Mouse (Mus musculus) hindbrain, postnatal 0 days (tissue): ENCODE results near the gene Pemt. TPM values are rescaled to one million over a fixed set of nuclear protein-coding genes. Genes with fewer than 3 reads are reported as not detected.
"Not testable (repeated sequence)": the region's sequence is repeated elsewhere in the genome, so short reads cannot be mapped to it uniquely, and the experiment has no call there.

Source experiments
- ATAC-seq: fragments of 200-750 bp; cut with Nextera tagmentation; 2 replicates; pipeline ENCODE4 v1.8.0; 2017; ENCODE audit warnings: mild to moderate bottlenecking, moderate TSS enrichment, moderate library complexity
- DNase-seq: peaks from one replicate; pipeline ENCODE4 v3.0.0-alpha.2; 2015; ENCODE audit warnings: low spot score
- H3K27ac ChIP-seq: fragments of 300-500 bp; sonication (generic); 2 replicates; pipeline ENCODE4 v1.5.1; 2014; ENCODE audit warnings: mild to moderate bottlenecking
- H3K27me3 ChIP-seq: fragments of 300-500 bp; sonication (generic); 2 replicates; pipeline ENCODE4 v1.6.1; 2014; ENCODE audit warnings: low read length, mixed read lengths; ENCODE audit not compliant: insufficient read depth
- H3K36me3 ChIP-seq: fragments of 300-500 bp; sonication (generic); 2 replicates; pipeline ENCODE4 v1.6.1; 2014; ENCODE audit warnings: low read length, mixed read lengths; ENCODE audit not compliant: insufficient read depth
- H3K4me1 ChIP-seq: fragments of 300-500 bp; sonication (generic); 2 replicates; pipeline ENCODE4 v1.6.1; 2014; ENCODE audit warnings: antibody characterized with exemption, low read length, mixed read lengths; ENCODE audit not compliant: insufficient read depth
- H3K4me2 ChIP-seq: fragments of 300-500 bp; sonication (generic); 2 replicates; pipeline ENCODE4 v1.6.1; 2014; ENCODE audit warnings: low read depth, mild to moderate bottlenecking, low read length, moderate library complexity, mixed read lengths
- H3K4me3 ChIP-seq: fragments of 300-500 bp; sonication (generic); 2 replicates; pipeline ENCODE4 v1.5.1; 2014; ENCODE audit warnings: low read length
- H3K9ac ChIP-seq: fragments of 300-500 bp; sonication (generic); replicated peaks from 2 replicates; pipeline ENCODE4 v1.6.1; 2014; ENCODE audit warnings: mild to moderate bottlenecking, low read length, moderate library complexity, mixed read lengths
- H3K9me3 ChIP-seq: fragments of 300-500 bp; sonication (generic); 2 replicates; pipeline ENCODE4 v1.6.1; 2016; ENCODE audit warnings: low read length, mixed read lengths
- CTCF ChIP-seq: IDR thresholded peaks from 2 replicates; pipeline ENCODE4 v1.5.1; 2016; ENCODE audit warnings: antibody characterized with exemption, control low read depth, low read depth
- WGBS: fragments of 180-500 bp; shearing (Covaris S2); extraction: QIAGEN DNeasy Blood & Tissue Kit; methylation state at CpG from one replicate; pipeline ENCODE4 v1.1.7; 2014; 5-methylcytosine and 5-hydroxymethylcytosine counted together
- polyA plus RNA-seq: library from polyadenylated mRNA; unstranded; fragments of >200 nt; fragmentation: Nextera tagmentation; extraction: Ambion mirVana; gene quantifications from 2 replicates; pipeline ENCODE4 v1.2.1, GENCODE M21; 2015
- total RNA-seq: library from RNA; depleted of rRNA; stranded (reverse); fragments of >200 nt; gene quantifications from 2 replicates; pipeline ENCODE4 v1.2.3, GENCODE M21; 2014

The Pemt gene
- total and polyA plus RNA-seq, 2 experiments from 2014 or later, result 12.6 to 14.5 TPM

DNA sequence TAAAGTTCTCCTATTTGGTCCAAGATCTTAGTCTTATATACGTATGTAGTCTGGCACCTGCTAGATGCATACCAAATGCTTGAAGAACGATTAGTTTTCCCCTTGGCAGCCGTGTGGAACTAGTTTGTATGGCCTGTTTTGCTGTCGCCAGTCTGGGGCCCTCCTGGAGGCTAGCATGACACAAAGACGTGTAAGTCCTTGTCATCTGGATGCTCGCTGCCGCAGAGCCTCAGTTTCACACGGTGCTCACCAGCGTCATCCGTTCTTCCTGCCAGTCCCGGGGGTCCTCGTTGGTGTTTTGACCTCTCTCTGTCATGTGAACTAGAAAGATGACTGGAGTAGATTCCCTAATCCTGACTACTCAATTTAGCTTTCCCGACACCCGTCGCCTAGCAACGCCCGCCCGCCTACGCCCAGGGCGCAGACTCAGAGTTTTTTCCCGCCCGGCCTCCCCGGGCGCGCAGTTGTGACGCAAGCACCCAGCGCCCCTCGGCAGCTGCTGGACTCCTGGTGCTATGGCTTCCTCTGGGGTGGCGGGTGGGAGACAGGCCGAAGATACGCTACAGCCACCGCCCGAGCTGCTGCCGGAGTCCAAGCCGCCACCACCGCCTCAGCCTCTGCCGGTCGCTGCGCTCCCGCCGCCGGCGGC lies 98.4 kb downstream of the Pemt start, which contains the start of gene Med9:
TSS of gene Med9 (plus strand) at position 455 of the 649 bp plus-strand sequence.
- peak within 1 kb of the TSS; percentile 82 for H3K4me2 ChIP-seq
- no peak for TF ChIP-seq CTCF
- WGBS, result under 1% methylated on average over 43 of the region's 43 CpGs
- H3K9ac ChIP-seq, result peak within 1 kb of the TSS; percentile 96
- peak within 1 kb of the TSS; percentile 99 for H3K4me3 ChIP-seq
- no peaks in the 10 kb centered on the region for H3K27me3 ChIP-seq
- H3K36me3 ChIP-seq, result no peaks in the 10 kb centered on the region
- H3K9me3 ChIP-seq, result no peaks in the 10 kb centered on the region
- ATAC-seq (peak; percentile 97), DNase-seq (peak; percentile 98)
- peaks cover 3% of the 10 kb centered on the region for H3K4me1 ChIP-seq
- peak within 1 kb of the TSS; percentile 91 for H3K27ac ChIP-seq

DNA sequence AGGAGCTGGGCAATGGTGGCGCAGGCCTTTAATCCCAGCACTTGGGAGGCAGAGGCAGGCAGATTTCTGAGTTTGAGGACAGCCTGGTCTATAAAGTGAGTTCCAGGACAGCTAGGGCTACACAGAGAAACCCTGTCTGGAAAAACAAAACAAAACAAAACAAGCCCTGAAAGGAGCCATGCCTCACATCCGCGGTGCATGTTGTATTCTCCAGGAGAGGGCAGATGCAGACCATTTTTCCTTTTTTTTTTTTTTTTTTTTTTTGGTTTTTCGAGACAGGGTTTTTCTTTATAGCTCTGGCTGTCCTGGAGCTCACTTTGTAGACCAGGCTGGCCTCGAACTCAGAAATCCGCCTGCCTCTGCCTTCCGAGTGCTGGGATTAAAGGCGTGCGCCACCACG lies 101.4 kb downstream of the Pemt start:
- not testable (repeated sequence) for H3K4me3 ChIP-seq, H3K36me3 ChIP-seq, H3K4me1 ChIP-seq, H3K9ac ChIP-seq, ATAC-seq, H3K27ac ChIP-seq, DNase-seq, H3K9me3 ChIP-seq, H3K27me3 ChIP-seq, H3K4me2 ChIP-seq
- 88% methylated on average over 9 of the region's 10 CpGs for WGBS

- Histone ChIP-seq H3K27ac (no peak overlapping the region), H3K4me1 (no peaks in the 10 kb centered on the region), H3K36me3 (no peaks in the 10 kb centered on the region), H3K4me3 (no peak overlapping the region), H3K9me3 (no peaks in the 10 kb centered on the region), H3K4me2 (no peak overlapping the region), H3K27me3 (no peaks in the 10 kb centered on the region), H3K9ac (no peak overlapping the region)
- WGBS, result 15% methylated on average over 3 of the region's 3 CpGs
- DNase-seq (no peak), ATAC-seq (no peak)
- no peak for TF ChIP-seq CTCF
These were observed 104.9 kb downstream of the Pemt start for GRCm38 (mm10) chr11:59941391-59941790.

- no peaks in the 10 kb centered on the region for H3K9me3 ChIP-seq
- TF ChIP-seq CTCF, result no peak
- DNase-seq, result no peak
- WGBS, result 64% methylated on average over 3 of the region's 3 CpGs
- H3K27me3 ChIP-seq, result no peaks in the 10 kb centered on the region
- H3K36me3 ChIP-seq, result no peaks in the 10 kb centered on the region
- H3K4me1 ChIP-seq, result no peaks in the 10 kb centered on the region
- no peak overlapping the region for H3K4me3 ChIP-seq
- no peak overlapping the region for H3K9ac ChIP-seq
- ATAC-seq, result no peak
- H3K4me2 ChIP-seq, result no peak overlapping the region
- H3K27ac ChIP-seq, result no peak overlapping the region
These were observed 105.6 kb downstream of the Pemt start for GRCm38 (mm10) chr11:59940645-59941044.

- Histone ChIP-seq H3K4me1 (no peaks in the 10 kb centered on the region), H3K4me3 (no peak overlapping the region), H3K4me2 (no peak overlapping the region), H3K27me3 (no peaks in the 10 kb centered on the region), H3K9me3 (no peaks in the 10 kb centered on the region), H3K36me3 (no peaks in the 10 kb centered on the region), H3K9ac (no peak overlapping the region), H3K27ac (no peak overlapping the region)
- WGBS, result 84% methylated on average over 1 of the region's 1 CpGs
- no peak for TF ChIP-seq CTCF
- DNase-seq (no peak), ATAC-seq (no peak)
These were observed 106.5 kb downstream of the Pemt start for GRCm38 (mm10) chr11:59939821-59940220.

- TF ChIP-seq CTCF, result no peak
- Histone ChIP-seq H3K27me3 (no peaks in the 10 kb centered on the region), H3K4me3 (no peak overlapping the region), H3K9me3 (no peaks in the 10 kb centered on the region), H3K4me1 (0 out of 2 replicates have a peak, but pooled peaks cover 5% of the 10 kb centered on the region), H3K4me2 (no peak overlapping the region), H3K27ac (no peak overlapping the region), H3K9ac (no peak overlapping the region), H3K36me3 (no peaks in the 10 kb centered on the region)
- DNase-seq (no peak), ATAC-seq (no peak)
- 31% methylated on average over 2 of the region's 2 CpGs for WGBS
These were observed 108.7 kb downstream of the Pemt start for GRCm38 (mm10) chr11:59937615-59938014.

DNA sequence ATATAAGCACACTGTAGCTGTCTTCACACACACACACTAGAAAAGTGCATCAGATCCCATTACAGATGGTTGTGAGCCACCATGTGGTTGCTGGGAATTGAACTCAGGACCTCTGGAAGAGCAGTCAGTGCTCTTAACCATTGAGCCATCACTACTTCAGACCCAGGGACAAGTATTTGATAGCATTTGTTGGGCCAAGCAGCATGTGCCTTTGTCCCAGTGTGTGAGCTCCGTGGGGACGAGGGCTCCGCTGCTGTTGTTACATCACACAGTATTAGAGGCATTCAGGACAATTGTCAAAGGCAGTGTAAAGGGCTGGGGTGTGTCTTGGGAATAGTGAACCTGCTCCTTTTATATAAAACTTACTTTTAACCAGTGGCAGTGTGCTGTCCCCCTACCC lies 109.3 kb downstream of the Pemt start:
- no peak overlapping the region for H3K4me2 ChIP-seq
- no peak for ATAC-seq
- WGBS, result 76% methylated on average over 3 of the region's 3 CpGs
- no peak overlapping the region for H3K27ac ChIP-seq
- H3K9ac ChIP-seq, result no peak overlapping the region
- H3K27me3 ChIP-seq, result no peaks in the 10 kb centered on the region
- no peak overlapping the region for H3K4me3 ChIP-seq
- DNase-seq, result no peak
- no peaks in the 10 kb centered on the region for H3K9me3 ChIP-seq
- no peak for TF ChIP-seq CTCF
- no peaks in the 10 kb centered on the region for H3K36me3 ChIP-seq
- 0 out of 2 replicates have a peak, but pooled peaks cover 5% of the 10 kb centered on the region for H3K4me1 ChIP-seq
